Mouse (Mus musculus) lung, postnatal 10 days (tissue): ENCODE data around the gene Rab12.
A peak's percentile ranks its signal among the peaks of the same experiment; 100 is the strongest.

Experiments used
- DNase-seq: peaks from one replicate; pipeline ENCODE4 v3.0.0; 2021

Gene Rab12

GRCm38 (mm10) chr17:66498598-66498997 lies 20.9 kb downstream of the Rab12 start:
- no peak for DNase-seq

DNA sequence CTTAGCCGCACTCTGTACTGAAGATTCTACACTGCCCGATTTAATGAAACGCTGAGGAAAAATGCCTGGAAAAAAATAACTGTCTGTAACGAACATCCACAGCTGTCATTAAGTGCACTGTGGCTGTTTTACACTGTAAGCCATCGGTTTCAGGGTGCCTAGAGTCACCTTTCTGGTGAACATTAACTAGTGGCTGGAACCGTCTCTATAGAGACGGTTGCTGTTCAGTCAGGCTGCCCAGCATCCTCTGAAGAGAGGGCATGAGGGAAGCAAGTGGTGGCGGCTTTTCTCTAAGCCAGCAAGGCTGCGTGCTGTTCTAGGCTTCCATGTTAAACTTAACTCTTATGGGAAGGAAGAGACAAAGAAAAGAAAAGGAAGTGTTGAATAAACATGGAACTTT lies 22.9 kb downstream of the Rab12 start:
- DNase-seq: no peak

GRCm38 (mm10) chr17:66490022-66490601 lies 29.4 kb downstream of the Rab12 start:
- peak; percentile 59 for DNase-seq

DNA sequence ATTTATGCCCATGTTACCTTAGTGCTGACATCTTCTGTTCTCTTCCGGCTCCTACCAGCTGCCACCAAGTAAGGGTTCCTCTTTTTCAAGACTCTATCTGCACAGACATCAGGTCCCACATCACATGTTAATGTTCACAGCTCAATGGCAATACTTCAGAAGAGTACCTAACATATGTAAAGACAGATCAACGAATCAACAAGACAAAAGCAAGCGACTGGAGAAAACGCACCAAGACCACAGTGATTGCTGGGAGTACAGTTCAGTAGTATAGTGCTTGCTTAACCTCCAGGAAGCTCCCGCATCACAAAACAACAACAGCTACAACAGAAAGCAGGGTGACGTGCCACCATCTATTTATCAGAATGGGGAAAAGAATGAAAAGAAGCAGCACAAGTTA lies 33.0 kb downstream of the Rab12 start:
- DNase-seq: no peak

DNA sequence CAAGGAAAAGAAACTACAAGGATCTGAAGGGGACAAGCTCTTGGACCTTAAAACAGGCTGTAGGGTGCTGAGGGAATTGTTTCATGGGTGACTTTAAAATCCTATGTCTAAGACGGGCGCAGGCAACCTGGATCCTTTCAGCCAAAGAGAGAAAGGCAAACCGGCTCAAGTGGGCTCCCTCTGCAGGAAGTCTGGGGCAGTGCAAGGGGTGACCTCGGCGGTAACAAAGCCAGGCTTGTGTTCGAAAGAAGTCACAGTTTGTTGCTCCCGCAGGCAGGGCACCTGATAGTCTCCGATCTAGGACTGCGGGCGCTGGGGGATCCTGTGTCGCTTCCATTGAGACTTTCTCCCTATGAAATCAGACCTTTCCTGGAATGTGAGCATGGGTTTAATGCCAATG lies 33.8 kb downstream of the Rab12 start:
- peak; percentile 77 for DNase-seq

DNA sequence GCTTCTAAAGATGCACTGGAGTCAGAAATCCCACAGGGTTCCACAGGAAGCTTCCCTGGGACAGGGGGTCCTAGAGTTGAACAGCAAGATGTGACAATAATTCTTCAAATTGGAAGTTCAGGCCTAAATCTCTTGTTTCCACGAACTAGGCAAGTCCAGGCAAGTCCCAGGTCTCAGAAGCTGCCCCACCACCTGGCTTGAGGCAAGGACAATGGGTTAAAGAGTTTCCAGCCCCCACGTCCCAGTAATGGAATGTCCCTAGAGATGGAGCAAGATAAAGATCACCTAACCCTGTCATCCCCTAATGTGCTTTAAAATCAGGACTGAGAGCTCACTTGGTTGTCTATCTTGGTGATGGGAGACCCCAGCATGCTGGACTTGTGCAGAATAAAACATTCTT lies 34.6 kb downstream of the Rab12 start:
- DNase-seq: no peak

DNA sequence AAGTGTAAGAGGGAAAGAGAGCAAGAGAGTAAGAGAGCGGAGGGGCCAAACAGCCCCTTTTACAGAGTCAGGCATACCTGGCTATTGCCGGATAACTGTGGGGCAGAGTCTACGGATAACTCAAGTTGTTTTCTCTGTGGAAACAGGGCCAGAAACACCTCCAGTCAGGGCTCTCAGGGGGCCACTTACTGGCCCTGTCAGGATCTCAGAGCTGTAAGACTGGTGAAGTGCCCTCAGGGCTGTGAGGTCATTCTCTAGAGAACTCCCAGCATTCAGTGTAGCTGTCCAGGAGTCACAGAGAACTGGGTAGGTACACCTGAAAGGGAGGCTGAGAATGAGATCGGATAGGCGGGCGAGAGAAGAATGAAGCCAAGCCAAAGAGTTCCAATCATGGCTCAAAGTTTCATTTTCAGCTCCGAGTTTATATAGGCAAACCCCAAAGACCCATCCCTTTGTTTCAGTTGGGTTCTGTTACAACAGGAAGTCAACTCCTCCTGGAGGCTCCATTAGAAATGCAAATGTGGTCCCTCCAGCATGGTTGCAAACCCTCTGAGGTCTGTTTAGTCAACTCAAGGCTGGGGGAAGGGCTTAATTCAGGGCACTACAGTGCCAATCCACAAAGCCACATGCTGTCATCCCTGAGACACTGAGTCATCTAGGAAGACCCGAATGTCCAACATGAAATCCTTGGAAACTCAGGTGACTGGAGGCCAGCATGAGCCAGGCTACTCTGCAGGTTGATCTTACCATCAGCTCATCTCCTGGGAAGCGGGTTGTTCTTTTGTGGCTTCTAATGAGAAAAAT lies 35.7 kb downstream of the Rab12 start:
- DNase-seq: peak; percentile 37

- DNase-seq: no peak
These were observed 38.2 kb downstream of the Rab12 start for GRCm38 (mm10) chr17:66481295-66481694.

GRCm38 (mm10) chr17:66480491-66481278 lies 38.8 kb downstream of the Rab12 start:
- no peak for DNase-seq

DNA sequence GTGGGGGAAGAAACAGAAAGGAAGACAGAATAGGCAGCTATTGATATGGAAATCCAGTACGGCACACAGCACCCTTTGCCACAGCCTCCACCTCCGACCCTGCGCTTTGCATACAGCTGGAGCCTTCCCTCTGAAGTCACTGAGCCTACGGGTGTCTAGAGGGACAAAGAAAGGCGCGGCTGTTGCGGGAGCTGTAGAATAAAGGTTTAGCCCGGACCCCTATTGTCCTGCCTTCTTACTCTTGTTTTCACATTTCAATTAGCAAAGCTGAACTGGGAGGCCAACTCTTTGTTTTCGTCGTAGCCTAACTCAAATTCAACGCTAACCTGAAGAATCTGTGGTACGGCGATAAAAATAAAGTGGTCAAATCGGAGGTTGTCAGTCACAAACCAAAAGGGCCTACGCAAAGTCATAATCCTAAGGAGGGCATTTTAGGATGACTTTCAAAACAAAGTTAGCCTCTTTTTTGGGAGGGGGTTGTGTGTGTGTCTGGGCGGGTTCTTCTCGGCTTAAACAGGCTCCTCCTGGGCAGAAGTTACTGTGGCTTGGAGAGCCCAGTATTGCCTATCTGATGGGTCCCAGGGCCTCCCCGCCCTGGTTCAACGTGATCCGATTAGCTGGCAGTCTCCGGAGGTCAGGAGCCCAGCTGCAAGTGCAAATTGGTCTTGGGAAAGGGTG lies 39.6 kb downstream of the Rab12 start:
- no peak for DNase-seq

- no peak for DNase-seq
These were observed 40.2 kb downstream of the Rab12 start for GRCm38 (mm10) chr17:66479311-66479710.

GRCm38 (mm10) chr17:66473205-66473604 lies 46.3 kb downstream of the Rab12 start:
- no peak for DNase-seq

- no peak for DNase-seq
These were observed 47.8 kb downstream of the Rab12 start for GRCm38 (mm10) chr17:66471775-66472174.

DNA sequence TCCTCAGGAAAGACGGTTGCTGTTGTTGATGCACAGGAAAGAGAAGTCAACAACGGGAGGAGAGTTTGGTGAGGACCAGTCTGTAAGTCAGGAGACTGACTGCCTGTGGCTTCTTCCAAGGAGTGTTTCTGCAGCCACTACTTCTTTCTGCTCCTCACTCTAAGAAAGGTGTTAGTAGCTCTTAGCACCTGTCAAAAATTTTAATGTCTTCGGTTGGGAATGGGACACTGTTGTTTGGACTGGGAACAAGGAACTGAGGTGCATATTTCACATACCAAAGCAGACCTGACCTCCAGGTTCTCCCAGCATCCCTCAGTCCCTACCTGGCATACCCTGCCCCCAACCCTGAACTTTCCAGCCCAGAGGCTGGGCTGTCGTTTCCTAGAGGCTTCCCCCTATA lies 48.3 kb downstream of the Rab12 start:
- DNase-seq: no peak

GRCm38 (mm10) chr17:66470020-66470419 lies 49.5 kb downstream of the Rab12 start:
- no peak for DNase-seq

- no peak for DNase-seq
These were observed 62.3 kb downstream of the Rab12 start for GRCm38 (mm10) chr17:66457278-66457677.

DNA sequence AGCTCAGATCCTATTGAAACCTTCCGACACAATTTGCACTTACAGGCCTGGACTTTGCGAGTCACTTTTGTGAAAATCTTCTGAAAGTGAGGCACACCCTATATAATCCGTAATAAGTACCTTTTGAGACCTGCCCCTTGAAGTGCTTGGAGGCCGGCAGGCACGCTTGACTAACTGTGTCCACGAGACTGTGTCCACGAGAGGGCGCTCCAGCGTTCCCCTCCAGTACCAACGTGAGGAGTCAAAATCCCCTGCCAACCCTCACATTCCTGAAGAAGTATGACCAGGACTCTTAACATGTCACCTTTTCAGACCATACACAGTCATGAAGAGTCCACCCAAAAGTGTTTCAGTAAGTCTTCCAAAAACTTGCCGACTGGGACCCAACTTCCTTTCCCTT lies 68.4 kb downstream of the Rab12 start:
- DNase-seq: peak; percentile 92

DNA sequence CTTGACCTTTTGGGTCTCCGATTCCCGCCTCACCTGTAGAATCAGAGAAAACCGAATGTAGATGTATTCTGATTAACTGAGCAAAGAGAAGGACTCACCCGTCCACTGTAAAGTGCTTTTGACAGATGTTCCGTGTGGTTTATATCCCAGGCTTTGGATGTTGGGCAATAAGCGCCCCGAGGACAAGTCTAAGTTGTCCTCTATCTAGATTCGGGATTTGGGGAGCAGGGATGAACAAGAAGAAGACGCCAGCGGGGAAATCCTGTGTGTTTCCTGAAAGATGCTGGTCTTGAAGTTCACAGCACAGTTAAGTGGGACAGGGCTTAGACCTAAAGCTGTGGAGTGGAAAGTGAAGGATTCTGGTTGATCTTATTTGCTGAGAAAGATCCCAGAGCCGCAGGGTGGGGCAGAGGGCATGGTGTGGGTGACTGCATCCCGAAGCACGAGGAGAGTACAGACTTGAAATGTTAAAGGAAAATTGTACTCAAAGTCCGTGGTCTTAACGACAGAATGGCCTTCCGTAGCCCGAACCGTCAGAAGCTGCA lies 68.9 kb downstream of the Rab12 start:
- DNase-seq: no peak

DNA sequence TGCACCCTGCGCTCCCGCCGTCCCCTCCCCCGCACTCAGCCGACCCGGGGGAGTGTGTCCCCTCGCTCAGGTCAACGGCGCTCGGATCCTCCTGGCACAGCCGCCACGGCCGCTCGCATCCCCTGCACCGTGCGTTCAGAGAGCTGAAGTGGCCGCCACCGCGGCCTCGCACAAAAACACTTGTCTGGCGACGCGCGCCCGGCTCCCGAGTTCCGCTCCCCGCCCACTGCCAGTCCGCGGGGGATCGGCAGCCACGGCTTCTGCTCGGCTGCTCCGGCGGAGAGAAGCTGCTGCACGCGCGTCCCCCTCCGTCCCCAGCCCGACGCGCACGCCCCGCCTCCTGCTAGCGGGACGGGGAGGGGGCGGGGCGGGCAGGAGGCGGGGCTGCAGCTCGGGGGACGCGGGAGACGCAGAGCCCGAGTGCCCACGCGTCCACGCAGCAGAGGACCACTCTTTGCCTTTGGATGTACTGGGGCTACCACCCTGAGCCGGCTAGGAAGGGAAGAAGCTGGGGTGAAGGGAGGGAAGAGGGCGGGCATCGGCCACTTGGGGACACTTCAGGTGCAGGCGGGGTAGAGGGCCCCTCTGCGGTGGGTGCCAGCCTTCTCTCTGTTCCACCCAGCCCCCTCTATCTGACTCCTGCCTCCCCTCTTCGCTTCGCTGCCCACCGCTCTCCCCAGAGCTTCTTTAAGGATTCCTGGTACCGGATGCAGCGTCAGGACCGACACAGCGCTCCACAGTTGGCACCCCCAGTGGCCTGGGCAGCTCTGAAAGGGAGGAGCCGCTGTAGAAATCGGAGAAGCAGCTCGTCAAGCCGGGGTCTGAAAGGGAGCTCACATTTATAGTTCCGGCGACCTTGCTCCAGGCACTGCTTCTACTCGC lies 69.8 kb downstream of the Rab12 start, which contains the start of gene Mtcl1:
Gene Mtcl1, minus strand, starts transcription at position 291 of the 882 bp plus-strand sequence.
- DNase-seq: peak; percentile 78

DNA sequence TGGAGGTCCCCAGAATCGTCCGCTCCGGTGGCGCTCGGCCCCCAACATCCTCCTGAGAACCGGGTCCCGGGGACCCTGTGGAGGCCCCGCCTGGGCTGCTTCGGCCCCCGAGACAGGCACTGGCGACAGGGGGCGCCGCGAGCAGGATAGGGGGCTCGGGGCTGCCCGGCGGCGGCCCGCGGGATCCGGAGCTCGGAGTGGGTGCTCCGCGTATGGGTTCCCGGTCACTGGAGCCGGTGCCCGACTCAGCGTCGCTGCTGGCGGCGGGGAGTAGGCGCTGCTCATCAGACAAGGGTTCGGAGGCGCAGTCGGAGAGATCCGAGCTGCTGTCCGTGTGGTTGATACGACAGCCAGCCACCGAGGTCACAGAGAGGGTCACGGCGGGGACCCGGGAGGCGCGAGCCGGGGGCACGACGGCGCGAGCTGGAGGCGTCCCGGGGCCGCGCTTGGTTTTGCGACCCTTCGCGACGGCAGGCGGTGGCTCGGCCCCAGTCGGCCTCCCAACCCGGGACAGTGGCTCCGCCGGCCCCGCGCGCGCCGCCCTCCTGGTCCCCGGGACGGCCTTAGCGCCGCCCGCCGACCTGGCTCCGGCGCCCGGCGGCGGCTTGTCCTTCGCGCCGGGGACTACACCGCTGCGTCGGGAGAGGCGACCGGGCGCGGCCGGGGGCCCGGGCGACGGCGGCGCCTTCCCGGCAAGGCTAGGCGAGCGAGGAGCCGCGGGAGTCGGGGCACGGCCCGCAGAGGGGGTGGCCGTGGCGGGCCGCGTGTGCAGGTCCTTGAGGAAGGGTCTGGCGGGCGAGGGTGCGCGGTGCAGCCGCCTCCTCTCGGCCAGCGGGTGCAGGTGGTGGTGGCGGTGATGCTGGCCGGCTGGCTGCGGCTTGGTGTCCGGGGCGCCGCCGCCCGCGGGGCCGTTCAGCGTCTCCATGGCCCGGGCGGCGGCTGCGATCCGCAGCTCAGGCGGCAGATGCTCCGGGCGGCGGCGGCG lies 70.8 kb downstream of the Rab12 start:
- DNase-seq: peak; percentile 65

GRCm38 (mm10) chr17:66447978-66448377 lies 71.6 kb downstream of the Rab12 start:
- no peak for DNase-seq
